Mouse (Mus musculus): ENCODE measurements around the gene Cd207.

Gene Cd207

GRCm38 (mm10) chr6:83677757-83678156 is at the start of gene Cd207:
Gene Cd207, minus strand, starts transcription at chr6:83677857.
- DNase-seq: no peak

- DNase-seq: no peak
These were observed 49.5 kb upstream of the Cd207 start for GRCm38 (mm10) chr6:83727178-83727577.

GRCm38 (mm10) chr6:83722526-83722925 is 44.9 kb upstream of the Cd207 start:
- DNase-seq: no peak

- DNase-seq: no peak
These were observed 39.4 kb upstream of the Cd207 start for GRCm38 (mm10) chr6:83717026-83717425.

GRCm38 (mm10) chr6:83715461-83716196 is 38.0 kb upstream of the Cd207 start:
- DNase-seq: no peak

GRCm38 (mm10) chr6:83714221-83715123 is 36.8 kb upstream of the Cd207 start:
- DNase-seq: peak; percentile 91

- DNase-seq: no peak
These were observed 35.8 kb upstream of the Cd207 start for GRCm38 (mm10) chr6:83713271-83714136.

- DNase-seq: no peak
These were observed 34.2 kb upstream of the Cd207 start for GRCm38 (mm10) chr6:83711725-83712475.

GRCm38 (mm10) chr6:83711067-83711675 is 33.5 kb upstream of the Cd207 start, which contains the start of gene Vax2:
Gene Vax2, plus strand, starts transcription at chr6:83711264.
- peak; percentile 96 for DNase-seq

- DNase-seq: no peak
These were observed 32.9 kb upstream of the Cd207 start for GRCm38 (mm10) chr6:83710361-83711066.

- no peak for DNase-seq
These were observed 30.3 kb upstream of the Cd207 start for GRCm38 (mm10) chr6:83707738-83708510.

GRCm38 (mm10) chr6:83704701-83705100 is 27.0 kb upstream of the Cd207 start:
- DNase-seq: no peak

GRCm38 (mm10) chr6:83704294-83704693 is 26.6 kb upstream of the Cd207 start:
- DNase-seq: no peak

GRCm38 (mm10) chr6:83703722-83704078 is 26.0 kb upstream of the Cd207 start:
- DNase-seq: no peak

GRCm38 (mm10) chr6:83703000-83703721 is 25.5 kb upstream of the Cd207 start:
- no peak for DNase-seq

- no peak for DNase-seq
These were observed 24.7 kb upstream of the Cd207 start for GRCm38 (mm10) chr6:83702146-83702999.

GRCm38 (mm10) chr6:83701001-83701400 is 23.3 kb upstream of the Cd207 start:
- no peak for DNase-seq

GRCm38 (mm10) chr6:83699971-83700370 is 22.3 kb upstream of the Cd207 start:
- no peak for DNase-seq

GRCm38 (mm10) chr6:83697932-83698331 is 20.3 kb upstream of the Cd207 start:
- DNase-seq: no peak
